Mouse (Mus musculus): ENCODE measurements at regions not wholly inside any gene's neighbourhood (a gene's known extent, or its start where the extent isn't known, plus 50 kb on each side); places are given as distances from the start of the nearest gene placed in this dataset.
A peak's percentile ranks its signal among the peaks of the same experiment; 100 is the strongest.

DNA sequence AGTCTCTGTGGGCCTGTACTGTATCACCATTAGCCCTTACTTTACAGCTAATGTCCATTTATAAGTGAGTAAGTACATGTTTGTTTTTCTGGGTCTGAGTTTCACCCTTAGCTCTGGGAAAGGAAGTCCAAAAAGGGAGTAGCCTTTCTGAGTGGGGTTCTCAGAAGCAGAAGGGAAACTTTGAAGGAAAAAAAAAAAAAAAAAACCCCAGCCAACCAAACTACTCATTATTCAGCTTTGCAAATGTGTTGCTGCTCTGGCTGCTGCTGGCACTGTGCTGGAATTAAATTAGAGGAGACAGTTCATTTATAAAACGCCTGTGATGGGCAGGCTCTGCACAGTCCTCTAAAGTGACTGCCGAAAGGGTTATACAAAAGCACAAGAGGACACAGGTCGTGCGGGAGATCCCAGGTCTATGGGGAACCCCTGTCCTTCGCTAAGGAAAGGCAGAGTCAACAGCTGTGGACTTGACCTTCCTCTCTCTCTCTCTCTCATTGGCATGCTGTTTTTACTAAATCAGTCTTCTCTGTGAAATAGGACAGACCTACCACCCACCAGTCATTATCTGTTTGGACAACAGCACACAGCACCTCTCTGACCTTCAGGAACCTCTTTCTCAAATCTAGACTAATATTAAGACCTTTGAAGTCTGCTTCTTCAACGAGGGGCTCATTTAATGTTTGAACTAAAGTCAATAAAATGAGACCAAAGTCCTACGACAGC lies 165.4 kb downstream of the Cd47 start:
- DNase-seq (ENCODE audit: low spot score in 2 of 2), result peak in 1 of 2 experiments; percentile 21

DNA sequence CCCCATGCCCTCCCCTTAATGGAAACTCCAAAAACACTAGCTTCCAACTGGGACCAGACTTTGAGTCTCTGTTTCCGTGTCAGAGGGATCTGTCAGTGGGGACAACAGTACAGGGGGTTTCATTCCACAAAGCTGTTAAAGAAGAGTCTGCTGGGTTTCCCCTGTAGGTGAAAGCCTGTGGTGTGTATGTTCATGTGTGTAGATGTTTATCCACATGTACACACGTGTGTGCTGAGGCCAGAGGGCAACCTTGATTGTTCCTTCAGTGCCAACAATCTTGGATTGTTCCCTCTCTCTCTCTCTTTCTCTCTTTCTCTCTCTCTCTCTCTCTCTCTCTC lies 165.9 kb downstream of the Cd47 start:
- DNase-seq (ENCODE audit: low spot score in 2 of 2), result no peak

DNA sequence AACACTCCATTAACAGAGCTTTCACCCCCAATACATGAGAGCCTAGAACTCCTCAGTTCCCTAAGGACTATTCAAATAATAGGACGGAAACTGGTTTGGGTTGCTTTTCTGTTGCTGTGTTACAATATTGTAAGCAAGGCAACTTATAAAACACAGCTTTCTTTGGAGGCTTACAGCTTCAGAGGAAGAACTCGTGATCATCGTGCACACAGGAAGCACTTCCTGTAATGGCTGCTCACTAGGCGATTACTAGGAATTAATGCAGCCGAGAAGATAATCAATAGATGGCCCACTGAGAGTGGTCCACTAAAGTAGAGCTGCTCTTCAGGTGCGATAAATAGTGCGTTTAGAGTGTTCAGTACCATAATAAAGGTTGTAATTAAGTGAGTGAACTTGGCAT lies 166.8 kb downstream of the Cd47 start:
- DNase-seq (ENCODE audit: low spot score in 2 of 2), result no peak

DNA sequence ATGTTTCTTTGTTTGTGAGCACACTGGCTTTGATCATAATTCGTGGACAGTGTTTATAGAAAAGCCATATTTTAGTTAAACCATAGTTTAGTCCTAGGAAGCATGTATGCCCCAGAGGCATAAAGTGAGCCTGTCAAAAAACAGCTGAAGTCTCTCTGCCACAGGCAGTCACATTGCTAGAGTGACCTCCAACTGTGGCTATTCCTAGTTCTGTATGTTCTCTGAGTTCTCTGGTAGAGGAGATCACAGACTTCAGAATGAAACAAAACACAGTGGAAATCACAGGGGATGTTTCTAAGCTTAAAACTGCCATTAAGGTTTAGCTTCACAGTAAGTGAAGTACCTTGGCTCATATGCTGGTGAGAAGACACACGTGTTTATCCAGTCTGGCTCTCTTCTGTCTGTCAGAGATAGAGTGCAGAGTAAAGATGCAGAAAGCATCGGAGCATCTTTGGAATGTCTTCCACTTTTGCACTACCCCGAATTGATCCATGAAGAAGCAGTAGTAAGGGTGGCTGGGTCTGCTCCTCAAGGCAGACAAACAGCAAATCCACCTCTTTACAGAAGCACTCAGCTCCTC lies 168.0 kb downstream of the Cd47 start:
- DNase-seq (ENCODE audit: low spot score in 2 of 2), result no peak

DNA sequence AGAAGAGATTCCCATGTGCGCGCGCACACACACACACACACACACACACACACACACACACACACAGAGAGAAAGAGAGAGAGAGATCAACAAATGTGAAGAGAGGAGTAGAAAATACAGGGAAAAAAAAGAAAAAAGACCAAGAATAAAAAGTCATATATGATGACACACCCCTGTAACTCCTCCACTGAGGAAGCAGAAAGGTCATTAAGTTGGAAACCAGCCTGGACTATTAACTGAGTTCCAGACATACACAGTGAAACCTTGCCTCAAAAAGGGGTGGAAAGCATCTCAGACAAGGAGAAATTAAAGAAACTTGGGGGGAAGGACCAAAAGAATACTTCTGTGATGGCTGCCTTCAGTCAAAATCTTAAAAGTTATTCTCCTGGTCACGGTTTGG lies 168.7 kb downstream of the Cd47 start:
- DNase-seq (ENCODE audit: low spot score in 2 of 2), result no peak

DNA sequence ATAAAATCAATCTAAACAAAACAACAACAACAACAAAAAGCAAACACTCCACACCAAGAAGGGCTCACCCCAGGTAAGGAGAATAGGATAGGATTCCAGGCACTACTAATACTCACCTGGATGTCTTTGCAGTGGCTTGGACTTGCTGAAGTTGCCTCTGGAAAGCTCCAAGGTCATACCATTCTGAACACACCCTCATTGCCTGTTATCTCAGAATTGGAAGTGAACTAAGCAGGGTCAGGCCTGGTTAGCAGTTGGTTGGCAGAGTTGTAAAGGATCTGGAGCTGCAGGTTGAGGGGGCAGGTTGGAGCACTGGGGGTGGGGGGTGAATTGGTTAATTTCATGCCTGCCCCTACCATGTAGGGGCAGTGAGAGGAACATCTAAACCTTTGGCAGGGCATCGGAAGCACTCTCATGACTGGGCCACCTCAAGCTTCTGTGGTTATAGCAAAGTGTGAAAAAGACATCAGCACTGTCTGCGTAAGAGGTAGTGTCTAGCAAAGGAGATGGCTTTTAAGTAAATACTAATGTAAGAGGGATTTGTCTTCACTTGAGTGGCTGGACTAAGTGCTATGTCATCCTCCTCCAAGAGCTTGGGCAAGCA lies 169.5 kb downstream of the Cd47 start:
- no peak for DNase-seq (ENCODE audit: low spot score in 2 of 2)

DNA sequence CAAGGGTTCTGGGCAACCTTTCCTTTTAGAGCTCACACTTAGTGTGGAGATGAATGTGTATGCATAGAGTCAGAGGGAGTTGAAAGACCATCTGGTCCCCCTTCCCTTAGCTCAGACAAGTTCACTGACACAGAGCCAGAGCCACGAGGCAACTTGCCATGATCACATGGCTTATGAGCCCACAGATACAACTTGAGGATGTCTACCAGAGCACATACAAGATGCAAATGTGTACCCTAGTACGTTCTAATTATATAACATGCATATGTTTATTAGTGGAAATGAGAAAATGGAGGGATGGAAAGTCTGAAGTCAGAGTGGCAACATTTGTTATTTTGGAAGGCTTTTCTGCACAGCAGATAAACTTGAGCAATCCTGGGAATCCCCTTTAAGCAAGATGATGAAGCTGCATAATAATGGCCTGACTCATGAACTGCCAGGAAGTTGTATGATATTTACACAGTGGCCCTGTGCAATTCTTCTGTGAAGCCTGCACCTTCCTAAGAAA lies 170.0 kb downstream of the Cd47 start:
- no peak for DNase-seq (ENCODE audit: low spot score in 2 of 2)

DNA sequence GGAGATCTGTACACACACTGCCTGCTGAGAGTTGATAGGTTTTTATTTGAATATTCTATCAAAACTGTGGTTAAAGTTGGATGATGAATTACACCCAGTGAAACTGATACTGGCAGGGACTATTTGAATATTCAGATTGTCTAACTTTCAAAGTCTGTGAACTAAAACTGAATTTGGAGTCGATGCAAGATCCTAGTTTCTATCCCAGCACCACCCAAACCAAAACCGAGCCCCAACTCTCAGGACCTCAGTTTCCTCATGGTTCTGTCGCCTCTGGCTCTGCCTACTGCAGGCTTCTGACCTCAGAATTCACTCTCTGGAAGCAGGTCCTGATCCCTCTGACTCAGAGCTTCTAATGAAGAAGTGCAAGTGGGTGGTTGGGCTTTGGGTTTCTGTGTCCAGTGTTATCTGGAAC lies 170.8 kb downstream of the Cd47 start:
- no peak for DNase-seq (ENCODE audit: low spot score in 2 of 2)

DNA sequence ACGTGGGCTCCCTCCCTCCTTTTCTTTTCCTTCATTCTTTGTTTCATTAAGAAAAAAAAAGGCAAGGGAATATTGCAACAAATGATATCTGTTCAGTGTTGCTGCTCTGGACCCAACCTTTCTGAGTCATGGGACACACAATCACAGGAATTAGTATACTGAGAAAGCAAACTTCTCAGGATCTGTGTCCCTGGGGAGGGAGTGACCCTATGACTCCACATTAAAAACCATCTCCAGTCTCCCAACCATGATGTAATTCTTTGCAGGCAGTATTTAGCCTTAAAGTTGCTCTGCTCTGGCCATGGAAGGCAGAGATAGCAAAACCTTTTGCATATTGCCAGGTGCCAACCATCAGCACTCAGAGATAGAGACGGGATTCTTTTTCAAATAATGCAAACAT lies 176.9 kb downstream of the Cd47 start:
- DNase-seq (ENCODE audit: low spot score in 2 of 2), result no peak

DNA sequence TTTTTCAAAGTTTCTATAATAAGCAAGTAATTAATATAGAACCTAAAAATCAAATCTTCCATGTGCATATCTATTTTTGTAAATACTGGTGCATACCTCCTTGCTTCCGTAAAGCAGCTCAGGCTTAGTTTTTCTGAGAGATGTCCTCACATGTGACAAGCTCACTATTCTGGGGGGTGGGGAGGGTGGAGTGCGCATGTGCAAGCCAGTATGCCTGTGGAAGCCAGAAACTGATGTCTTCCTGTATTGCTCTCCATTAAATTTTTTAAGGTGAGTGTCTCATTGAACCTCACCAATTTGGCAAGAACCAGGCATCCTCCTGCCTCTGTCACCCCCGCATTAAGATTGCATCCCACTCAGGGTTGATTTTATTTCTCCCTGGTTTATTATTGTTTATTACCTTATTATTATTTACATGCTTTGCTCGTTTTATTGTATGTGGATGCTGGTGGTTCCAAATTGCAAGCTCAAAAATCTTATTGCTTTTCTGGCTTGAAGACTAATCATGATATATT lies 179.2 kb downstream of the Cd47 start:
- no peak for DNase-seq (ENCODE audit: low spot score in 2 of 2)

DNA sequence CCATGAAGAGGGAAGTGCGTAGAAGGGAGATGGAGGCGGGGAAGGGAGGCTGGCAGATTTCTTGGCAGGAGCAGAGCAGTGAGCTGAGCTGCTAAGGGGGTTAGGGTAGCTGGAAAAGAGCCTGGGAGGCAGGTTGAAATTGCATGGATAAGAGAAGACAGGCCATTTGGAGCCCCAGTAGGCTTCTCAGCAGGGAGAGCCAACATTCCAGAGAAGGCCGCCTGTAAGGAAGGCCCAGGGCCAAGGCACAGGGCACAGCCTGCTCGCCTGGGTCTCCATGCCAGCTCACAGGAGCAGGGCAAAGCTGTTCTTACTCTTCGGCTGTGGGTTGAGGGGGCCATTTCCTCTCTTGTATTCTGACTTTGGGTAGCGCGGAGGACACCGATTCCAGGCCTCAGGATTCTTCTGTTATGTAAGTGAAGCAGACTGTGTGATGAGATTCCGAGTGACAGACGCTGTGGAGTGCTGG lies 179.9 kb downstream of the Cd47 start:
- DNase-seq (ENCODE audit: low spot score in 2 of 2), result peak in 1 of 2 experiments; percentile 23

DNA sequence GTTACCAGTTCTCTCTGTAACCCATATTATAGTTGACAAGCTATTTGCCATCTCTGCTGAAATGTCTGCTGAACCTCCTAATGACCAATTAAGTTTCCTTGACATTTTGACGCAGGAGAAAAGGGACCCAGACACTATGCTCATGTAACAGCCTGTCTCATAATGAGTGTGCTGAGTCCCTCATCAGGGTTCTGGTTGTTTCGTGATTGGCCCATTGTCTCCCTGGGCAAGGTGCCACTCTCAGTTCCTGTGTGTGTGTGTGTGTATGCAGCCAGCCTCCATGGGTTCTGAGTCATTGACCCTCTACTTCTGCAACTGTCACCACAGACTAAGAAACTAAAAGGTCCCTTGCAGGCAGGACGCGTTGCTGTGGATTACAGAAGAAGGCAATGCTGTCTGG lies 181.8 kb downstream of the Cd47 start:
- peak in 1 of 2 experiments; percentile 12 for DNase-seq (ENCODE audit: low spot score in 2 of 2)

DNA sequence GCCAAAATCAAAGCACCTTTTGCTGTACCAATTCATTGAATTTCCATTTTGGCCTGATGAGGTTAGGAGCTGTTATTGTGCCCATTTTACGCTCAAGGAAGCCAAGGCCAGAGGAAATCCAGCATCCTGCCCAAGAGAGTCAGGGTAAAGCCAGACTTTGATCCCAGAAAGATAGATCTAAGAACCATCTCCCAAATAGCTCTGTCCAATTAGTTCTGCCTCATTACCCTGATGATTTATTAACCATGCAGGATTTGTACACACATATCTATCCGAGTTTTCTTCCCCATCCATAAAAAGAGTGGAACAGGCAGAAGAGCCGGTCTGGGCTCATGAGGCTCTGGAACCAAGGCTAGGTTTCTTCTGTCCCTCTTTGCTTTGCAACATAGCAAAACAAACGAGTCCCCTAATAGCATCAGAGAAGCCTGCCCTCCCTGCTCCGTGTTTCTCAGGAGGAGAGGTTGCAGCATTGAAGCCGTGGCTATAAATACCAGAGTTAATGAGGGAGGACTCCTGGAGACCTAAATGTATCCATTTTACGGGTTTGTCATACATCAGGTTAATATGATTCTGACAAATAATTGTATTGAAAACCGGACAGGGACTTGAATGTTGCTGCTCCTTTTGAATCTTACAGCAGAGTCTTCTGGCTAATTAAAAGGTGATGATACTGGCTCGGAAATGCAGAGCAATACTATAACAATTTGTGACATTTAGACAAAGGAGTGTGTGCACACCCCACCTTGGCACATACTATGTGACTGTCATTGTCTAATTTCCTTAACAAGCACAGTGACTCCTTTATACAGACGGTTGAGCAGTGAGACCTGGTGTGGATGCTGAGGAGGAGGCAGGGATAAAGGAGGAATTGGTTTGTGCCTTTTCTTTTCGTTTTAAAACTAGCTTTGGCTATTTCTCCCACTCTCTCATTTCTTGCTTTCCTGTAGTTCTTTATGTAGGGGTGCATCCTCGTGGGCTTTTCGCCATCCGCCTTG lies 185.0 kb downstream of the Cd47 start:
- no peak for DNase-seq (ENCODE audit: low spot score in 2 of 2)

DNA sequence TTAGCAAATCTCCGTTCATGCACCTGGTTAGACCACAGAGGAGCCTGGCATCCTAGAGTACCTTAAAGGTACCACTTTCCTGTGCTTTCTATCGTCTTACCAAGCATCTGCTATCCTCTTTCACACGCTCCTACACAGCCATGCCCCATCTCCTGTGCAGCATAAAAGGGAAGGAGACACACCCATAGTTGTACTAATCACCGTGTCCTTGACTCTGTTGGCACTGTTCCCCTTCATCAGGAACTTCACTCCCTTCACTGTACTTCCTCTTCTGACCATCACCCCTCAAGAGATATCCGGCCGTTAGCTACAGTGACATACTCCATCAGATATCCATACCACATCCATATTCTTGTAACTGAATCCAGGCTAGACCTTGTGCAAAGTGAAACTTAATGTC lies 186.6 kb downstream of the Cd47 start:
- DNase-seq (ENCODE audit: low spot score in 2 of 2), result no peak

DNA sequence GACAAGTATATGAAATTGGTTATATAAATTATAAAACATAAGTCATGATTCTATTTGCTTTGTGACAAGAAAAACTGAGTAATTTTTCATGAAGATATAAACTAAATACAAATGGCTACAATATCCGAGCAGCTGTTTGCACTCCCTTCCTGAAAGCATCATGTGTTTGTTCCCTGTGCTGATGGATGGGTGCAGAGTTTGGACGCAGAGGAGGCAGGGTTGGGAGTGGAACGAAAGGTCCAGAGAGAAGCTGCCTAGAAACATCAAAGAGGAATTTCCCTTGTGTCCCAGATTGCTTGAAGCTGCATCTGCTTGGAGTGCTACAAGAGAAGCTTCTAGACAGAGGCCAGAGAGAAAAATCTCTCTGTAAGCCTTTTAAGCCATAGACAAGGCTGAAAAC lies 195.5 kb downstream of the Cd47 start:
- DNase-seq (ENCODE audit: low spot score in 2 of 2), result no peak

DNA sequence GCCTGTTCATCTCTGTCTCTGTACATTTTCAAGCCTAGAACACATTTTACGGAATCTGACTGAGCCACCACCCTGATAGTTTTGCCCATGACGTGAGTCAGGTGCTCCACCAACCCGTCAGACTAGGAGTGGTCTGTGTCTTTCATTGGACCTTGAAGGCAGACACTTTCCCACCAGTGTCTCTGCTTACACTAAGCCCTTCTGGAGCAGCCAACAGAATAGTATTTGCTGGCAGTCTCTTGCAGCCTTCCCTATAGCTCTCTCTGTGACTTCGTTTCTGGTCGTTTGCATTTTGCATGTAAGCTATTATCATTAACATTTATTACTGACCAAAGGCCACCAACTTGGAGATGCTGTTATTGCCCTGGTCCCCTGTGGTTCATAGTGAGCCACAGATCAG lies 196.3 kb downstream of the Cd47 start:
- no peak for DNase-seq (ENCODE audit: low spot score in 2 of 2)

DNA sequence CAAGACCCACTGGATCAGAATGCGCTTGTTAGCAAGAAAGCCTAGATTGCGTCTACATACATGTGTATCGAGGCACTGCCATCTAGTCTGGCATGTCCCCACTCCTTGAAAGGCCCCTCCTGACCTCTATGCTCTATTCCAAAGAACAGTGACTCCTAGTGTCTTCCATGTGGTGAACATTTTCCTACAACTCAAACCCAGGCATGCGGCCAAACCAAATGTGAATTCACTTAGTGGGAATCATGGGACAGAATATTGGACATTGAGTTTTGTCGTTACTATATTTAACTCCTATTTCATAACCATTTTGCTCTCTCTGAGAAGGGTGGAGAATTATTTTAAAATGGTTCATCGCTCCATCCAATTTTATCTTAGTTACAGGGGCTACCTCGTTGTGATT lies 196.7 kb downstream of the Cd47 start:
- DNase-seq (ENCODE audit: low spot score in 2 of 2), result no peak

DNA sequence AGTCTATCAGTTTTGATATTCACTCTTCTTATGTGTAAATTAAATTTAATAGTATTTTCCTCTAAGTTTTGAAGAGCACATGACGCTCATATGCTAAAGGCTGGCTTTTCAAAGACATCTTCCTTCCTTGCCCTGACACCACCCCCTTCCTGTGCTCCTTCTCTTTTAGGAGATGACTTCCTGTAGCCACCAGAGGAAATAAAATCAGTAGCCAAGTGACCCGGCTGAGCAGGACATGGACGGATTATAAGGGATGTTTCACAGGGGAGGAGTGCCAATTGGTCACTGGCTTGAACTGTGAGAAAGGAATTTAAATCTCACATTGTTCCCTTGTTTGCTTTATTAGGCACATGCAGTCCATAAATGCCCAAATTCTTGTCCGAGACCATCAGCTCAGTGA lies 200.5 kb downstream of the Cd47 start:
- no peak for DNase-seq (ENCODE audit: low spot score in 2 of 2)

DNA sequence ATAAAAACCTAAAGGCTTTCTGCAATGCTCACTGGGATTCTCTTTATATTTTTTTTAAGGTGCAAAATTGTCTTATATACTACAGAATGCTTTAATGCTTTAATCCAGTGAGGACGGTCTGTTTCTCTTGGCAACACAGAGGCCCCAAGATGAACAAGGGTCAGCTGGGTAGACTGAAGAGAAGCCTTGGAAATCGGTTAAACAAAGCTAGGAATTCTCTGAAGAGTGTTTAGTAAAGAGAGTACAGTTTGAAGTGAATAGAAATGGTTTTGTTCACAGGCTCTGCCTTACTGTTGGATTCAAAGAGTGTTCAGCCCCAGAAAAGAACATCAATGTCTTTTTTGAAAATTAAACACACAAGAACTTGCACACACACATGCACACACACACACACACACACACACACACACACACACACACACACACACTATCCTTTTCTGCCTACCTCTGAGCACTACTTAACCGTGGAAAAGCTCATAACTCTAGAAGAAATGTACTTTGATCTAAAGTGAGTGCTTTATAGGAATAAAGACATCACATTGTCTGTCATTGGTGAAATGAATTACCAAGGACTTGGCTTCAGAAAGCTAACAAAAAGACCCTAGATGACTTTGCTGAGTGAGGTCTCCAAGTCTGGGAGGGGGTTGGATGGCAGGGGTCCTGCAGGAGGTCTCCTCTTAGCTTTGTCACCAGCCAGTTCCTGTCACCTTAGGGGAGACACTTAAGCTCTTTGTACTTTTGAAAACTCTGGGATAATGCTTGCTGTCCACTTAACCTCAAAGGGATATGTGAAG lies 201.5 kb downstream of the Cd47 start:
- DNase-seq (ENCODE audit: low spot score in 2 of 2), result no peak

DNA sequence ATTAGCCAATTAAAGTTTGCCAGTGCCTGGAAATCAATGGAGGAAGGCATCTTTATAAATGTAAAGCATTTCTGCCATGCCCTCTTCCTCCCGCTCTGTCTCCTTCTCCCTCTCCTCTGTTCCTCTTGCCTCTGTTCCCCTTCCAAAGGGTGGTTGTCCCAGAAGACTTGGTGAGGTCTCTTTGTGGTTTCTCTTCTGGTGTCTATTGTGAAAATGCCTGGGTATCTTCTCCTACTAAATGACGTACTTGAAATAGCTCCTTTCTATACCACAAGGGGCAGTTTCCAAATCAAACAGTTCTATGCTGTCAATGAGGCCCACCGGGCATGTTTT lies 202.1 kb downstream of the Cd47 start:
- no peak for DNase-seq (ENCODE audit: low spot score in 2 of 2)

DNA sequence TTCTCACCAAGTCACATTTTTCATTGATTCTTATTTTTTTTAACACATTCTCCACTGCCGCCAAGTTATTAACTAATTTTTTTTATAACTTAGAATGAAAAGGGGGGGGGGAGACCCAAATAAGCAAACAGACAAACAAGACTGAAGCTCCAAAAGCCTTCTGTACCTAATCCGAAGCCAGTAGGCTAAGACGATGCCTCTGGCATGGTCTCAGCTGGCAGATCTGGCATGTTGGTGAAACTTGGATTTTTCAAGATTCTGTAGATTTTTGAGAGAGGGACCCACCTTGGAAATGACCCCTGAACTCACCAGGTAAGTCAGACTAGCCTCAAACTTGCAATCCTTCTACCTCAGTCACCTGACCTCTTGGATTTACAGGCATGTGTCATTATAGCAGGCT lies 208.7 kb downstream of the Cd47 start:
- no peak for DNase-seq (ENCODE audit: low spot score in 2 of 2)

Data from left cerebral cortex, adult 9 months (tissue).